Mouse (Mus musculus) cerebellum, adult 2 months (tissue): Measurements from ENCODE around the gene Arhgap29. TPM values are rescaled to one million over a fixed set of nuclear protein-coding genes. Genes with fewer than 3 reads are reported as not detected.

Experiments used
- DNase-seq, 2 experiments: peaks; one replicate each; pipeline ENCODE4 v3.0.0; 2021
- H3K27ac ChIP-seq: fragments of 200-500 bp; 2 replicates; pipeline ENCODE4 v1.5.1; 2012; ENCODE audit warnings: low read length, control low read depth, inconsistent platforms; ENCODE audit not compliant: insufficient read depth
- H3K27me3 ChIP-seq: fragments of 200-500 bp; 2 replicates; pipeline ENCODE4 v1.6.1; 2012; ENCODE audit warnings: inconsistent platforms, mild to moderate bottlenecking, low read length, moderate library complexity; ENCODE audit not compliant: control insufficient read depth, insufficient read depth
- H3K4me1 ChIP-seq: fragments of 200-500 bp; 2 replicates; pipeline ENCODE4 v1.6.1; 2011; ENCODE audit warnings: low read length; ENCODE audit not compliant: control insufficient read depth, insufficient read depth
- H3K4me3 ChIP-seq: fragments of 200-500 bp; replicated peaks from 2 replicates; pipeline ENCODE3; 2011; ENCODE audit warnings: mild to moderate bottlenecking, low read depth, low read length, control low read depth; ENCODE audit not compliant: insufficient read depth
- CTCF ChIP-seq: fragments of 200-500 bp; IDR thresholded peaks from 2 replicates; pipeline ENCODE4 v1.5.1; 2011; ENCODE audit warnings: low read depth, mild to moderate bottlenecking, control low read depth, low read length, moderate library complexity, borderline replicate concordance; ENCODE audit not compliant: insufficient read depth
- POLR2A ChIP-seq: fragments of 200-500 bp; IDR thresholded peaks from 2 replicates; pipeline ENCODE4 v1.6.1; 2011; ENCODE audit warnings: low read length, control low read depth, borderline replicate concordance; ENCODE audit not compliant: insufficient read depth
- WGBS: fragments of 180-500 bp; shearing (Covaris S2); methylation state at CpG from one replicate; pipeline ENCODE4 v1.1.7; 2018; 5-methylcytosine and 5-hydroxymethylcytosine counted together
- polyA plus RNA-seq: library from polyadenylated mRNA; depleted of rRNA; stranded (reverse); fragments of >200 nt; gene quantifications from 2 replicates; pipeline ENCODE4 v1.2.3, GENCODE M21; 2012

Arhgap29 gene
- polyA plus RNA-seq, 1 experiment, result 9.1 TPM

GRCm38 (mm10) chr3:121914459-121915185 is 37.7 kb upstream of the Arhgap29 start:
- H3K4me1 ChIP-seq, result no peaks in the 10 kb centered on the region
- H3K27ac ChIP-seq, result no peak overlapping the region
- no peak overlapping the region for H3K4me3 ChIP-seq
- DNase-seq, result no peak
- H3K27me3 ChIP-seq, result no peaks in the 10 kb centered on the region; the same call in 1 of the 2 replicates
- WGBS, result 74% methylated on average over 13 of the region's 13 CpGs
- TF ChIP-seq POLR2A, result no peak
- no peak for TF ChIP-seq CTCF

GRCm38 (mm10) chr3:121915191-121915590 is 37.1 kb upstream of the Arhgap29 start:
- 79% methylated on average over 6 of the region's 6 CpGs for WGBS
- Histone ChIP-seq H3K27ac (no peak overlapping the region), H3K4me3 (no peak overlapping the region), H3K4me1 (no peaks in the 10 kb centered on the region), H3K27me3 (no peaks in the 10 kb centered on the region; the same call in 1 of the 2 replicates)
- TF ChIP-seq POLR2A (no peak), CTCF (no peak)
- no peak for DNase-seq

GRCm38 (mm10) chr3:121916802-121917532 is 35.4 kb upstream of the Arhgap29 start:
- Histone ChIP-seq H3K27ac (no peak overlapping the region), H3K4me1 (no peaks in the 10 kb centered on the region), H3K27me3 (no peaks in the 10 kb centered on the region; the same call in 1 of the 2 replicates), H3K4me3 (no peak overlapping the region)
- no peak for DNase-seq
- 83% methylated on average over 5 of the region's 5 CpGs for WGBS
- no peak for TF ChIP-seq CTCF
- TF ChIP-seq POLR2A, result no peak

GRCm38 (mm10) chr3:121917658-121918057 is 34.7 kb upstream of the Arhgap29 start:
- no peak overlapping the region for H3K4me3 ChIP-seq
- WGBS, result 89% methylated on average over 7 of the region's 7 CpGs
- no peak for TF ChIP-seq POLR2A
- TF ChIP-seq CTCF, result no peak
- DNase-seq, result no peak
- H3K27me3 ChIP-seq, result no peaks in the 10 kb centered on the region; the same call in 1 of the 2 replicates
- H3K27ac ChIP-seq, result no peak overlapping the region
- no peaks in the 10 kb centered on the region for H3K4me1 ChIP-seq

GRCm38 (mm10) chr3:121919961-121920360 is 32.4 kb upstream of the Arhgap29 start:
- Histone ChIP-seq H3K27ac (no peak overlapping the region), H3K4me3 (no peak overlapping the region), H3K27me3 (no peaks in the 10 kb centered on the region; the same call in 1 of the 2 replicates), H3K4me1 (no peaks in the 10 kb centered on the region)
- no peak for DNase-seq
- no peak for TF ChIP-seq CTCF
- 89% methylated on average over 5 of the region's 5 CpGs for WGBS

GRCm38 (mm10) chr3:121920769-121921168 is 31.6 kb upstream of the Arhgap29 start:
- Histone ChIP-seq H3K4me3 (no peak overlapping the region), H3K27me3 (no peaks in the 10 kb centered on the region; the same call in 1 of the 2 replicates), H3K4me1 (no peaks in the 10 kb centered on the region), H3K27ac (no peak overlapping the region)
- WGBS, result 59% methylated on average over 3 of the region's 3 CpGs
- DNase-seq, result no peak
- TF ChIP-seq POLR2A, result no peak
- TF ChIP-seq CTCF, result no peak

- no peaks in the 10 kb centered on the region for H3K4me1 ChIP-seq
- DNase-seq, result no peak
- H3K4me3 ChIP-seq, result no peak overlapping the region
- 92% methylated on average over 11 of the region's 11 CpGs for WGBS
- TF ChIP-seq CTCF, result no peak
- TF ChIP-seq POLR2A, result no peak
- H3K27me3 ChIP-seq, result no peaks in the 10 kb centered on the region
- no peak overlapping the region for H3K27ac ChIP-seq
Observed at GRCm38 (mm10) chr3:121924768-121925486, 27.4 kb upstream of the Arhgap29 start.
